Mouse (Mus musculus) liver, postnatal 0 days (tissue): Measurements from ENCODE around the gene Gtf2b.

Experiments used
- CTCF ChIP-seq: sonication (generic); IDR thresholded peaks from 2 replicates; pipeline ENCODE4 v1.5.1; 2016; ENCODE audit warnings: antibody characterized with exemption, low read depth
- EP300 ChIP-seq: IDR thresholded peaks from 2 replicates; pipeline ENCODE4 v1.6.1; 2016; ENCODE audit warnings: antibody characterized with exemption, low read depth, mild to moderate bottlenecking

- TF ChIP-seq EP300 (peak; percentile 31; the same call in 1 of the 2 replicates), CTCF (no peak)
Measured at GRCm38 (mm10) chr3:142757841-142758240, 7.0 kb upstream of the Gtf2b start.
